Mouse (Mus musculus): ENCODE data around the gene Dyrk1b.

GRCm38 (mm10) chr7:28175358-28175757 is 3.9 kb upstream of the Dyrk1b start:
- no peak for TF ChIP-seq CTCF (IDR thresholded peaks at IDR 0.05; ENCODE audit: insufficient read depth, low read depth, low read length)
- no peak for TF ChIP-seq POLR2A (IDR thresholded peaks at IDR 0.05; ENCODE audit: insufficient read depth, low read depth, low read length)

Measured in olfactory bulb, adult 2 months (tissue).